Mouse (Mus musculus) lung, postnatal 0 days (tissue): ENCODE data around the gene Pramef17. TPM values are rescaled to one million over a fixed set of nuclear protein-coding genes. Genes with fewer than 3 reads are reported as not detected.
"Not testable (repeated sequence)": the region's sequence is repeated elsewhere in the genome, so short reads cannot be mapped to it uniquely, and the experiment has no call there.

ENCODE experiments used
- ATAC-seq: fragments of 200-750 bp; cut with Nextera tagmentation; 2 replicates; pipeline ENCODE4 v1.8.0; 2017; ENCODE audit warnings: moderate library complexity
- DNase-seq: peaks from one replicate; pipeline ENCODE4 v3.0.0-alpha.2; 2016; ENCODE audit warnings: low spot score
- H3K27ac ChIP-seq: fragments of 300-500 bp; sonication (generic); 2 replicates; pipeline ENCODE4 v1.5.1; 2014; ENCODE audit warnings: antibody characterized with exemption, mild to moderate bottlenecking, low read length, mixed read lengths
- H3K27me3 ChIP-seq: fragments of 300-500 bp; sonication (generic); replicated peaks from 2 replicates; pipeline ENCODE4 v1.6.1; 2014; ENCODE audit warnings: low read length, mixed read lengths; ENCODE audit not compliant: insufficient read depth
- H3K36me3 ChIP-seq: fragments of 300-500 bp; sonication (generic); 2 replicates; pipeline ENCODE4 v1.6.1; 2014; ENCODE audit warnings: low read length, mixed read lengths; ENCODE audit not compliant: insufficient read depth
- H3K4me1 ChIP-seq: fragments of 300-500 bp; sonication (generic); 2 replicates; pipeline ENCODE4 v1.6.1; 2014; ENCODE audit warnings: antibody characterized with exemption, low read depth, low read length, mixed read lengths; ENCODE audit not compliant: insufficient read depth
- H3K4me2 ChIP-seq: fragments of 300-500 bp; sonication (generic); replicated peaks from 2 replicates; pipeline ENCODE4 v1.6.1; 2014; ENCODE audit warnings: low read depth, mild to moderate bottlenecking, low read length, moderate library complexity, mixed read lengths
- H3K4me3 ChIP-seq: fragments of 300-500 bp; sonication (generic); 2 replicates; pipeline ENCODE4 v1.5.1; 2014; ENCODE audit warnings: low read depth, low read length
- H3K9ac ChIP-seq: fragments of 300-500 bp; sonication (generic); replicated peaks from 2 replicates; pipeline ENCODE4 v1.6.1; 2014; ENCODE audit warnings: low read depth, mild to moderate bottlenecking
- H3K9me3 ChIP-seq: fragments of 300-500 bp; sonication (generic); 2 replicates; pipeline ENCODE4 v1.6.1; 2016; ENCODE audit warnings: low read length, mixed read lengths
- WGBS: fragments of 180-500 bp; shearing (Covaris S2); extraction: QIAGEN DNeasy Blood & Tissue Kit; methylation state at CpG from one replicate; pipeline ENCODE4 v1.1.7; 2014; 5-methylcytosine and 5-hydroxymethylcytosine counted together
- polyA plus RNA-seq: library from polyadenylated mRNA; unstranded; fragments of >200 nt; fragmentation: Nextera tagmentation; extraction: Ambion mirVana; gene quantifications from 2 replicates; pipeline ENCODE4 v1.2.1, GENCODE M21; 2015

Gene Pramef17
- not detected in 2 replicates for polyA plus RNA-seq

GRCm38 (mm10) chr4:143994269-143994668 is at the start of gene Pramef17:
TSS of gene Pramef17 (minus strand) at chr4:143994369.
- H3K36me3 ChIP-seq, H3K4me1 ChIP-seq, H3K27me3 ChIP-seq, H3K9ac ChIP-seq, H3K9me3 ChIP-seq, H3K4me3 ChIP-seq, ATAC-seq, H3K4me2 ChIP-seq, H3K27ac ChIP-seq, DNase-seq: not testable (repeated sequence)
- WGBS, result 41% methylated on average over 3 of the region's 3 CpGs

GRCm38 (mm10) chr4:143988126-143988525 is 6.0 kb downstream of the Pramef17 start:
- not testable (repeated sequence) for H3K27me3 ChIP-seq, H3K9ac ChIP-seq, H3K9me3 ChIP-seq, DNase-seq, ATAC-seq, H3K4me3 ChIP-seq, H3K27ac ChIP-seq, H3K4me1 ChIP-seq, H3K36me3 ChIP-seq, H3K4me2 ChIP-seq
- WGBS, result 89% methylated on average over 10 of the region's 17 CpGs

GRCm38 (mm10) chr4:143987475-143987941 is 6.7 kb downstream of the Pramef17 start:
- not testable (repeated sequence) for DNase-seq, H3K9ac ChIP-seq, H3K4me2 ChIP-seq, H3K4me1 ChIP-seq, H3K4me3 ChIP-seq, H3K27me3 ChIP-seq, H3K36me3 ChIP-seq, H3K27ac ChIP-seq, H3K9me3 ChIP-seq, ATAC-seq
- WGBS, result 85% methylated on average over 7 of the region's 17 CpGs

GRCm38 (mm10) chr4:143985733-143986132 is 8.4 kb downstream of the Pramef17 start:
- WGBS, result 88% methylated on average over 2 of the region's 9 CpGs
- H3K9ac ChIP-seq, H3K36me3 ChIP-seq, H3K27ac ChIP-seq, H3K4me2 ChIP-seq, ATAC-seq, H3K4me3 ChIP-seq, DNase-seq, H3K4me1 ChIP-seq, H3K9me3 ChIP-seq, H3K27me3 ChIP-seq: not testable (repeated sequence)

- not testable (repeated sequence) for DNase-seq
- no CpG with 5 or more reads among the region's 7 CpGs for WGBS
Measured at GRCm38 (mm10) chr4:143985165-143985564, 9.0 kb downstream of the Pramef17 start.

GRCm38 (mm10) chr4:143983446-143983845 is 10.7 kb downstream of the Pramef17 start:
- H3K4me1 ChIP-seq, H3K4me3 ChIP-seq, DNase-seq, H3K27ac ChIP-seq, H3K27me3 ChIP-seq, H3K9me3 ChIP-seq, ATAC-seq, H3K36me3 ChIP-seq, H3K9ac ChIP-seq, H3K4me2 ChIP-seq: not testable (repeated sequence)
- no CpG with 5 or more reads among the region's 1 CpGs for whole genome bisulfite sequencing

More at GRCm38 (mm10) chr4:143985165-143985564, 9.0 kb downstream of the Pramef17 start:
- not testable (repeated sequence) for H3K4me3 ChIP-seq, H3K27me3 ChIP-seq, H3K27ac ChIP-seq, ATAC-seq, H3K4me2 ChIP-seq, H3K9me3 ChIP-seq, H3K36me3 ChIP-seq, H3K4me1 ChIP-seq, H3K9ac ChIP-seq

GRCm38 (mm10) chr4:143966850-143967249 is 27.3 kb downstream of the Pramef17 start, which contains the start of gene Gm13101:
TSS of gene Gm13101 (minus strand) at chr4:143966950.
- not testable (repeated sequence) for DNase-seq, H3K36me3 ChIP-seq, H3K4me2 ChIP-seq, H3K27ac ChIP-seq, ATAC-seq, H3K9ac ChIP-seq, H3K27me3 ChIP-seq, H3K4me3 ChIP-seq, H3K4me1 ChIP-seq, H3K9me3 ChIP-seq
- 48% methylated on average over 1 of the region's 2 CpGs for WGBS

- H3K9ac ChIP-seq, H3K4me3 ChIP-seq, H3K27me3 ChIP-seq, DNase-seq, ATAC-seq, H3K36me3 ChIP-seq, H3K4me2 ChIP-seq, H3K9me3 ChIP-seq, H3K27ac ChIP-seq, H3K4me1 ChIP-seq: not testable (repeated sequence)
- 89% methylated on average over 1 of the region's 1 CpGs for WGBS
Measured at GRCm38 (mm10) chr4:143950916-143951315, 43.3 kb downstream of the Pramef17 start, which contains the start of gene Pramef25. TSS of gene Pramef25 (minus strand) at chr4:143951016.
